Mouse (Mus musculus) testis, adult 2 months (tissue): Measurements from ENCODE around the gene Spsb1.

Experiments
- CTCF ChIP-seq: fragments of 200-500 bp; IDR thresholded peaks from 2 replicates; pipeline ENCODE4 v1.5.1; 2012; ENCODE audit warnings: low read depth, mild to moderate bottlenecking, inconsistent platforms, low read length, moderate library complexity; ENCODE audit not compliant: control insufficient read depth, insufficient read depth, insufficient replicate concordance
- POLR2A ChIP-seq: fragments of 200-500 bp; IDR thresholded peaks from 2 replicates; pipeline ENCODE4 v1.6.1; 2012; ENCODE audit warnings: low read depth, mild to moderate bottlenecking, inconsistent platforms, low read length, moderate library complexity; ENCODE audit not compliant: control insufficient read depth

DNA sequence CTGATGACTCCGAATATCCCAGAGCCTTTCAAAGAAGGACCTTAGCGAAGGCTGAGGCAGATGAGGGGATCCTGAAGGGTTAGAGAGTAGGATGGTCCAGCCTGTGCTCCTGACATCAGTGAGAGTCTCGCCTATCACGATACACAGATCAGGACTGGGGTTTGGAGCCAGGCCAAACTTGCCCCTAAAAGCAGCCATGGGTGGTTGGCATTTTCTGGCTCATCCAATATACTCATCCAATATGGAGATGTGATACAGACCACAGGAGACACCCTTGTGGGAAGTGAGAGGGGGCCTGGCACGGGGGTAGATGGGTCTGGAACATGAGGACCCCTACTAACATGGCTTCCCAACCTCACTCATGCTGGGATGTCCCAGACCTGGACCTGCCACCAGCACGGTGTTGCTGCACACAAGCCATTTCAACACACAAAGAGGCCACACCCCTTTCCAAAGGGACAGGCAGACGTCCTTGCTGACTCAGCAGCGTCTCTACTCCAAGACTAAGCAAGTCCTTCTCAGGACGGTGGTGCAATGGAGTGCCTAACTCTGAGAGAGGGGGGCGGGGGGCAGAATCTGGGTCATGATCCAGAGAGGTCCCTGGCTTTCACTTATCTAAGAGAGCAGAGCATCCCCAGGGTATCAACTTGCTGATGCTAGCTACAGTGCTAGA lies 49.4 kb downstream of the Spsb1 start:
- TF ChIP-seq CTCF = no peak
- TF ChIP-seq POLR2A = no peak
